Mouse (Mus musculus) heart, postnatal 0 days (tissue): ENCODE measurements around the gene 9930021J03Rik. TPM values are rescaled to one million over a fixed set of nuclear protein-coding genes. Genes with fewer than 3 reads are reported as not detected.

Experiments
- ATAC-seq: fragments of 200-750 bp; cut with Nextera tagmentation; 2 replicates; pipeline ENCODE4 v1.8.0; 2017; ENCODE audit warnings: low read depth, moderate number of reproducible peaks, moderate library complexity; ENCODE audit not compliant: insufficient read depth
- DNase-seq: peaks from one replicate; pipeline ENCODE4 v3.0.0-alpha.2; 2016; ENCODE audit warnings: low spot score
- H3K27ac ChIP-seq: fragments of 300-500 bp; sonication (generic); 2 replicates; pipeline ENCODE4 v1.5.1; 2014; ENCODE audit warnings: low read depth, mild to moderate bottlenecking
- H3K27me3 ChIP-seq: fragments of 300-500 bp; sonication (generic); 2 replicates; pipeline ENCODE4 v1.6.1; 2014; ENCODE audit warnings: low read length, mixed read lengths; ENCODE audit not compliant: control insufficient read depth, insufficient read depth
- H3K36me3 ChIP-seq: fragments of 300-500 bp; sonication (generic); replicated peaks from 2 replicates; pipeline ENCODE4 v1.6.1; 2014; ENCODE audit warnings: low read length, mixed read lengths; ENCODE audit not compliant: control insufficient read depth, insufficient read depth
- H3K4me1 ChIP-seq: fragments of 300-500 bp; sonication (generic); 2 replicates; pipeline ENCODE4 v1.6.1; 2014; ENCODE audit warnings: antibody characterized with exemption; ENCODE audit not compliant: control insufficient read depth, insufficient read depth
- H3K4me2 ChIP-seq: fragments of 300-500 bp; sonication (generic); 2 replicates; pipeline ENCODE4 v1.6.1; 2014; ENCODE audit warnings: low read depth, mild to moderate bottlenecking, low read length, moderate library complexity
- H3K4me3 ChIP-seq: fragments of 300-500 bp; sonication (generic); 2 replicates; pipeline ENCODE4 v1.5.1; 2014; ENCODE audit warnings: low read depth, low read length
- H3K9ac ChIP-seq: fragments of 300-500 bp; sonication (generic); replicated peaks from 2 replicates; pipeline ENCODE4 v1.6.1; 2014; ENCODE audit warnings: low read depth, low read length, mixed read lengths
- H3K9me3 ChIP-seq: fragments of 300-500 bp; sonication (generic); replicated peaks from 2 replicates; pipeline ENCODE4 v1.6.1; 2016; ENCODE audit warnings: low read length; ENCODE audit not compliant: control insufficient read depth
- CTCF ChIP-seq: IDR thresholded peaks from 2 replicates; pipeline ENCODE4 v1.5.1; 2016; ENCODE audit warnings: antibody characterized with exemption, control low read depth, low read depth
- EP300 ChIP-seq: IDR thresholded peaks from 2 replicates; pipeline ENCODE4 v1.6.1; 2016; ENCODE audit warnings: antibody characterized with exemption, low read depth
- WGBS: fragments of 180-500 bp; shearing (Covaris S2); extraction: QIAGEN DNeasy Blood & Tissue Kit; methylation state at CpG from one replicate; pipeline ENCODE4 v1.1.7; 2014; 5-methylcytosine and 5-hydroxymethylcytosine counted together
- polyA plus RNA-seq: library from polyadenylated mRNA; unstranded; fragments of >200 nt; fragmentation: Nextera tagmentation; extraction: Ambion mirVana; gene quantifications from 2 replicates; pipeline ENCODE4 v1.2.1, GENCODE M21; 2015
- total RNA-seq: library from RNA; depleted of rRNA; stranded (reverse); fragments of >200 nt; gene quantifications from 2 replicates; pipeline ENCODE4 v1.2.3, GENCODE M21; 2014; ENCODE audit warnings: low replicate concordance; rRNA removed

Gene 9930021J03Rik
- total and polyA plus RNA-seq, 2 experiments from 2014 or later, result 1.9 to 8.6 TPM

DNA sequence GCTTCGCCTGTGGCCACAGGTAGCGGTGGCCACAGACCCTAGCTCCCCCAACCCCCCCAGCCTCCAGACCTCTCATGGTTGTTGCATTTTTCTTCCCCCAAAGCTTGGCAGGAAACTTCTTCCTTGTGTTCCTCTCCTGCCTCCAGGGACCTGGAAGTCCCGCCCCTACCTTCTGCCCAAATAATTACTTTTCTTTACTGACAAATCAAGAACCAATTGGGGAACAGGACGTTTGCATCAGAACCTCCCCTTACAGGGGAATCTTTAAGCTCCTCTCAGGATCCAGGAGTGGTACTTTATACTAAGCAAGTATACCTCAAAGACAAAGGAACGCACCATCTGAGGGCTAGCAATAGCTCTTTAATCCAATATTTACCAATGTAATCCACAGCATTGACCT is 140.9 kb downstream of the 9930021J03Rik start:
- H3K27ac ChIP-seq, result no peak overlapping the region
- no peak overlapping the region for H3K4me2 ChIP-seq
- TF ChIP-seq CTCF (no peak), EP300 (no peak)
- peaks cover 12% of the 10 kb centered on the region for H3K4me1 ChIP-seq
- no peaks in the 10 kb centered on the region for H3K27me3 ChIP-seq
- no peaks in the 10 kb centered on the region for H3K36me3 ChIP-seq
- H3K4me3 ChIP-seq, result no peak overlapping the region
- ATAC-seq, result no peak
- H3K9me3 ChIP-seq, result no peaks in the 10 kb centered on the region
- 83% methylated on average over 5 of the region's 5 CpGs for WGBS
- no peak overlapping the region for H3K9ac ChIP-seq
- DNase-seq, result no peak

Other genes starting within 250 kb of the 9930021J03Rik start
- gene Ermp1, start 157.6 kb downstream of the 9930021J03Rik start, total RNA-seq, result 10.7 and 24.4 TPM in 2 replicates
- gene Ermp1, start 157.6 kb downstream of the 9930021J03Rik start, polyA plus RNA-seq, result 2.3 and 3.1 TPM in 2 replicates
- 0.19 TPM in 1 of 2 replicates, not detected in the other for gene Mlana, start 108.2 kb downstream of the 9930021J03Rik start, total RNA-seq
- gene Mlana, start 108.2 kb downstream of the 9930021J03Rik start, polyA plus RNA-seq, result 5.8 and 8.1 TPM in 2 replicates
- gene Ranbp6, start 7.0 kb upstream of the 9930021J03Rik start, total RNA-seq, result 10.8 and 12.9 TPM in 2 replicates
- 11.4 and 13.4 TPM in 2 replicates for gene Ranbp6, start 7.0 kb upstream of the 9930021J03Rik start, polyA plus RNA-seq
- 1.4 and 1.6 TPM in 2 replicates for gene Il33, start 119.1 kb upstream of the 9930021J03Rik start, total RNA-seq
- gene Il33, start 119.1 kb upstream of the 9930021J03Rik start, polyA plus RNA-seq, result 4.2 and 6.2 TPM in 2 replicates
- gene Trpd52l3, start 197.8 kb upstream of the 9930021J03Rik start, total RNA-seq, result not detected in 2 replicates
- not detected in 2 replicates for gene Trpd52l3, start 197.8 kb upstream of the 9930021J03Rik start, polyA plus RNA-seq
- 35.4 and 68.6 TPM in 2 replicates for gene Uhrf2, start 224.5 kb upstream of the 9930021J03Rik start, total RNA-seq
- 19.6 and 24.5 TPM in 2 replicates for gene Uhrf2, start 224.5 kb upstream of the 9930021J03Rik start, polyA plus RNA-seq